Mouse (Mus musculus): Measurements from ENCODE around the gene Wdr3. TPM values are rescaled to one million over a fixed set of nuclear protein-coding genes. Genes with fewer than 3 reads are reported as not detected.

Wdr3 gene
- polyA plus RNA-seq, 1 experiment, result 0.17 TPM

GRCm38 (mm10) chr3:100163556-100163955 is 1.3 kb upstream of the Wdr3 start:
- no peak for TF ChIP-seq GATA1 (IDR thresholded peaks at IDR 0.05; ENCODE audit: low read length)
- no peak for TF ChIP-seq TAL1 (IDR thresholded peaks at IDR 0.05; ENCODE audit: low read length)
- Histone ChIP-seq H3K36me3 (ENCODE audit: control insufficient read depth) (peaks cover 37% of the 10 kb centered on the region), H3K4me3 (replicated peaks) (peak overlapping the region; percentile 72), H3K4me1 (ENCODE audit: control insufficient read depth) (peaks cover 28% of the 10 kb centered on the region), H3K27me3 (ENCODE audit: control insufficient read depth) (no peaks in the 10 kb centered on the region), H3K9me3 (ENCODE audit: control insufficient read depth, low read length) (no peaks in the 10 kb centered on the region)

DNA sequence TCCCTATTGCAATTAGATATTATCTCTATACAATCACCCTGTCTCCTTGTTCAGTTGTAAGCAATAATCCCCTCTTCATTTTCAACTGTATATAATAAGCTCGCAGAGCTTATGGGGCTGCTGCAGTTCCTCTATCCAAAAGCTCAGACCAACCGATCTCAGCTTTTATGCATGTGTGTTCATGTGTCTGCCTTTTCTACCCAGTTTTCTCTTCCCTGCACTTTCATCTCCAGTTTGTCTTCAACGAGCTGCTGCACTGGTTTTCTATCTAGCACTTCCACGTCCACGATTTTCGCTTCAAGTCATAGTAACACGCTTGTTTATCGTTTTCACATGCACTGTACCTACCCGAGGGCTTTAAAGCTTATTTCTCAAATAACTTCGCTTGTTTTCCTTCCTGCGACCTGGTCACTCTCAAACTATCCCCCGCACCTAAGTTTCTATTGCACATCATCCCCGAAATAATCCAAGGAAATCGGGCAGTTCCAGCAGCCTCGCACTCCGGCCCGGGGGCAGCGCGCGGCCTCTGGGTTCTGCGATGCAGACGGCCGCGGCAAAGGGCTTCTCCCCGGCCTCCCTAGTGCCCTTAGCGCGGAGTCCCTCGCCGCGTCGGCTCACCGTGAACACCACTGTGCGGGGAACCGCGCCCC is 417 bp downstream of the Wdr3 start:
- Histone ChIP-seq H3K36me3 (ENCODE audit: control insufficient read depth) (peaks cover 46% of the 10 kb centered on the region), H3K9me3 (ENCODE audit: control insufficient read depth, low read length) (no peaks in the 10 kb centered on the region), H3K4me1 (ENCODE audit: control insufficient read depth) (peaks cover 28% of the 10 kb centered on the region), H3K4me3 (replicated peaks) (peak overlapping the region; percentile 72), H3K27me3 (ENCODE audit: control insufficient read depth) (no peaks in the 10 kb centered on the region)
- no peak for TF ChIP-seq TAL1 (IDR thresholded peaks at IDR 0.05; ENCODE audit: low read length)
- no peak for TF ChIP-seq GATA1 (IDR thresholded peaks at IDR 0.05; ENCODE audit: low read length)

GRCm38 (mm10) chr3:100160682-100161445 is 1.3 kb downstream of the Wdr3 start:
- Histone ChIP-seq H3K9me3 (ENCODE audit: control insufficient read depth, low read length) (no peaks in the 10 kb centered on the region), H3K4me1 (ENCODE audit: control insufficient read depth) (peaks cover 28% of the 10 kb centered on the region), H3K4me3 (replicated peaks) (peak overlapping the region; percentile 72), H3K36me3 (ENCODE audit: control insufficient read depth) (peaks cover 46% of the 10 kb centered on the region), H3K27me3 (ENCODE audit: control insufficient read depth) (no peaks in the 10 kb centered on the region)
- TF ChIP-seq TAL1 (IDR thresholded peaks at IDR 0.05; ENCODE audit: low read length) (no peak), GATA1 (IDR thresholded peaks at IDR 0.05; ENCODE audit: low read length) (no peak)

- Histone ChIP-seq H3K27me3 (ENCODE audit: control insufficient read depth) (no peaks in the 10 kb centered on the region), H3K36me3 (ENCODE audit: control insufficient read depth) (no peaks in the 10 kb centered on the region), H3K4me3 (replicated peaks) (no peak overlapping the region), H3K4me1 (ENCODE audit: control insufficient read depth) (no peaks in the 10 kb centered on the region), H3K9me3 (ENCODE audit: control insufficient read depth, low read length) (no peaks in the 10 kb centered on the region)
- TF ChIP-seq GATA1 (IDR thresholded peaks at IDR 0.05; ENCODE audit: low read length) (no peak), TAL1 (IDR thresholded peaks at IDR 0.05; ENCODE audit: low read length) (no peak)
These were observed 39.8 kb downstream of the Wdr3 start for GRCm38 (mm10) chr3:100122445-100122844.

GRCm38 (mm10) chr3:100121961-100122360 is 40.2 kb downstream of the Wdr3 start:
- no peaks in the 10 kb centered on the region for H3K27me3 ChIP-seq (ENCODE audit: control insufficient read depth)
- H3K9me3 ChIP-seq (ENCODE audit: control insufficient read depth, low read length), result no peaks in the 10 kb centered on the region
- no peak overlapping the region for H3K4me3 ChIP-seq (replicated peaks)
- H3K36me3 ChIP-seq (ENCODE audit: control insufficient read depth), result no peaks in the 10 kb centered on the region
- H3K4me1 ChIP-seq (ENCODE audit: control insufficient read depth), result no peaks in the 10 kb centered on the region
- no peak for TF ChIP-seq GATA1 (IDR thresholded peaks at IDR 0.05; ENCODE audit: low read length)
- no peak for TF ChIP-seq TAL1 (IDR thresholded peaks at IDR 0.05; ENCODE audit: low read length)

GRCm38 (mm10) chr3:100118681-100119080 is 43.5 kb downstream of the Wdr3 start:
- H3K4me3 ChIP-seq (replicated peaks), result no peak overlapping the region

GRCm38 (mm10) chr3:100106736-100107135 is 55.5 kb downstream of the Wdr3 start:
- no peak overlapping the region for H3K4me3 ChIP-seq (replicated peaks)
- H3K36me3 ChIP-seq (ENCODE audit: control insufficient read depth), result no peaks in the 10 kb centered on the region
- no peaks in the 10 kb centered on the region for H3K9me3 ChIP-seq (ENCODE audit: control insufficient read depth, low read length)
- H3K27me3 ChIP-seq (ENCODE audit: control insufficient read depth), result no peaks in the 10 kb centered on the region
- no peaks in the 10 kb centered on the region for H3K4me1 ChIP-seq (ENCODE audit: control insufficient read depth)
- TF ChIP-seq GATA1 (IDR thresholded peaks at IDR 0.05; ENCODE audit: low read length) (no peak), TAL1 (IDR thresholded peaks at IDR 0.05; ENCODE audit: low read length) (no peak)

More at GRCm38 (mm10) chr3:100118681-100119080, 43.5 kb downstream of the Wdr3 start:
- Histone ChIP-seq H3K27me3 (ENCODE audit: control insufficient read depth) (no peaks in the 10 kb centered on the region), H3K36me3 (ENCODE audit: control insufficient read depth) (no peaks in the 10 kb centered on the region), H3K9me3 (ENCODE audit: control insufficient read depth, low read length) (no peaks in the 10 kb centered on the region), H3K4me1 (ENCODE audit: control insufficient read depth) (no peaks in the 10 kb centered on the region)
- TF ChIP-seq TAL1 (IDR thresholded peaks at IDR 0.05; ENCODE audit: low read length), result no peak
- no peak for TF ChIP-seq GATA1 (IDR thresholded peaks at IDR 0.05; ENCODE audit: low read length)

DNA sequence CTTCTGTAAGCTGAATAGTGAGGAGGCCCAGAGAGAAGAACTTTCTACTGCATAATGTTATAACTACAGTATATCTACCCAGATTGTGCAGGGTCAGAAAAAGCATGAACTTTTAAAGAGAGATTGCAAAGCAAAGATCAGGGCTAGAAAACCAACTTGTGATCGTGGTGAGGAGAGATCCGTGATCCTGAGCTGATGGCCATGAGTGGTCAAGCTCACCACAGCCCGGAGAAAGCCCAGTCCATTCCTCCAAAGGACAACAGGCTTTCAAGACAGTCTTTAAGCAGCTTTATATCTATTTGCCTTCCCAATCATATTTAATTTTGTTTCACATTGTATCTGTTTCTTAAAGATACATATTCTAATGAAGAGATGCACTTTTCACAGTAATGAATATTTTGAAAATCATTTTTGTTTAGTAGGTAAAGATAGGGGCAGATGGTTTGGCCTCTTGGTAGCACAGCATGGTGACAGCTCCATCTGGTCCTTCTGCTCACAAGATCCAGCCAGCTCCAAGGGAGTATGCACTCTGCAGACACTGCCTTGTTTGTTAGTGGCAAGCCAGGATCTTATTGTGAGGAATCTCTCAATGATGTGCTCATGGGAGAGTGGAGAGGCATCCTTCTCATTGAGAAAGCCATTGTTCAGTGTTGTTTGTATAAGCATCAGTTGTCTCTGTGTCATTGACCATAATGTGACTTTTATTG is 59.7 kb downstream of the Wdr3 start:
- H3K4me3 ChIP-seq (replicated peaks), result no peak overlapping the region
- H3K9me3 ChIP-seq (ENCODE audit: control insufficient read depth, low read length), result no peaks in the 10 kb centered on the region
- H3K4me1 ChIP-seq (ENCODE audit: control insufficient read depth), result no peaks in the 10 kb centered on the region
- no peaks in the 10 kb centered on the region for H3K36me3 ChIP-seq (ENCODE audit: control insufficient read depth)
- no peaks in the 10 kb centered on the region for H3K27me3 ChIP-seq (ENCODE audit: control insufficient read depth)
- TF ChIP-seq GATA1 (IDR thresholded peaks at IDR 0.05; ENCODE audit: low read length) (no peak), TAL1 (IDR thresholded peaks at IDR 0.05; ENCODE audit: low read length) (no peak)

Other genes starting within 250 kb of the Wdr3 start
- 0.11 TPM in 2 replicates for gene Gdap2, start within 50 bp of the Wdr3 start, polyA plus RNA-seq (2012)

Measured in erythroblast, embryonic 14.5 days (primary cell).